Mouse (Mus musculus) cerebellum, adult 8-10 months (tissue): ENCODE results near the gene Pax7.
A peak's percentile ranks its signal among the peaks of the same experiment; 100 is the strongest.

ENCODE experiments used
- DNase-seq: peaks from one replicate; pipeline ENCODE4 v3.0.0; 2022

Pax7 gene

DNA sequence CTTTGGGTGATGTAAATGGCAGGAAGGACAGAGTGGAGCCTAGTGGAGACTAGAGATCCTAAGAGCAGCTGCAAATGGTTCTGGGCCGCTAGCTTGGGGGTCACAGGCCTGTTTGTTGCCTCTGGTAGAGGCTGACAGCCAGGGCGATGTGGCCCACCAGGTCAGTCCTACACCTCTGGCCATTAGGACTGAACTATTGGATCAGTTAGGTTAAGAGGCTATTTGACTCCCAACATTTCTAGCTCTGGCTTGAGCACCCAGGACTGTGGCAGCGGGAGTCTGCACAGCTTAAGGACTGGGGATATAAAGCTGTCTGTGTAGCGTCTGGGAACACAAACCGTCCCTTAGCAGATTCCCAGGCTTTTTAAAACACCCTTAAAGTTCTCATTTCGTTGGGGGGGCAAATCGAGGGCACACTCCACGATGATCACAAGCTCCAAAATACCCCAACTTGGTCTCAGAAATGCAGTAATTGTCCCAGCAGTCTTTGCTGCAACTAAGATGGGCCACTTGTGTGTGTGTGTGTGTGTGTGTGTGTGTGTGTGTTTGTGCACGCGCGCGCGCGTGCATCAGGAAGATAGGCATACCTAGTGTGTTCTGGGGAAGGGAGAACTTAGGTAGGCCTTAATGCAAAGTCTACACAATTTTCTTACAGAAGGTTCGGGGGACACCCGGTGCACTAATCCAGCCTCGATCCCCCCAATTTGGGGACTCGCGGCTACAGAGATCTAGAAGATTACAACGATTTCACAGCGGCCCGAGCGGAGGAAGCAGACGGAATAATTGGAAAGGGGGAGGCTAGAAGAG is 2.5 kb downstream of the Pax7 start:
- no peak for DNase-seq

DNA sequence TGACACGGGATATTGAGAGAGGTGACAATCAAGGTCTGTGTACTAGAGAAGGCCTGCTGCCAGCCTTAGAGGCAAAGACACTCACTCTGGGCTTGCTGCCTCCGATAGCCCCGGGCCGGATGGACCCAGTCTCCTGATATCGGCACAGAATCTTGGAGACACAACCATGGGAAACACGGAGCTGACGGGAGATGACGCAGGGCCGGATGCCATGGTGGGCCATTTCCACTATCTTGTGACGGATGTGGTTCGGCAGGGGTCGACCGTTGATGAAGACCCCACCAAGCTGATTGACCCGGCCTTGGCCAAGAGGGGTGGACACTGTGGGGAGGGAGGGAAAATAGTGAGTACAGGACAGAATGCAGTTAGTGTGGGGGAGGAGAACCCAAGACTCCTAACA is 3.3 kb downstream of the Pax7 start:
- DNase-seq = no peak

DNA sequence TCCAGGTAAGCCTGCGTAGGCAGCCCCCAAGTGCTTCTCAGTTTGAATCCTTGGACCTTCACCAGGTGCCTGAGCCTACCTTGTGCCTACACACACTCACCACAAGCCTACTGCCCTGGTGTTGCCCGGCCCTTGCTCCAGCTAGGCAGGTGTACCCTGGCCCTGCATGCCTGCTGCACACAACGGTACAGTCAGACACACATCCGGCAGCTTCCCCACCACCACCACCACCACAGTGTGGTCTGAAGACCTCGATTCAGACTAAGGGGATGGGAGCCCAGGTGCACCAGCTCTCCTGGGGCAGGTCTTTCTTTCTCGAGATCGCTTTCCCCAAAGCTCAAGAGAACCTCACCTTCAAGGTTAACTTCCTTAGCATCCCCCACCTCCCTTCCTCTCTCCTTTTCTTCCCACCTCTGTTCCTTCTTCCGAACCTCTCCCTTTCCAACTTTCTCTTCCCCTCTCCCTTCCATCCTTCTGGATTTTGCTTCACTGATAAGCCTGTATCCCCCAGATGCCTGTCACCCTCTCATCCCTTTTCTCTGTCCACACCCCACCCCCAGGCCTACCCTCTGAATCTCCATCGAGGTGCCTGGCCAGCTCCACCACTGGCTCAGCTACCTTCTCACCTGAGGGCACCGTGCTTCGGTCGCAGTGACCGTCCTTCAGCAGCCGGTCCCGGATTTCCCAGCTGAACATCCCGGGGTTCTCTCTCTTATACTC is 4.3 kb downstream of the Pax7 start:
- DNase-seq = no peak

- DNase-seq = no peak
These were observed 5.0 kb downstream of the Pax7 start for GRCm38 (mm10) chr4:139828283-139828678.

DNA sequence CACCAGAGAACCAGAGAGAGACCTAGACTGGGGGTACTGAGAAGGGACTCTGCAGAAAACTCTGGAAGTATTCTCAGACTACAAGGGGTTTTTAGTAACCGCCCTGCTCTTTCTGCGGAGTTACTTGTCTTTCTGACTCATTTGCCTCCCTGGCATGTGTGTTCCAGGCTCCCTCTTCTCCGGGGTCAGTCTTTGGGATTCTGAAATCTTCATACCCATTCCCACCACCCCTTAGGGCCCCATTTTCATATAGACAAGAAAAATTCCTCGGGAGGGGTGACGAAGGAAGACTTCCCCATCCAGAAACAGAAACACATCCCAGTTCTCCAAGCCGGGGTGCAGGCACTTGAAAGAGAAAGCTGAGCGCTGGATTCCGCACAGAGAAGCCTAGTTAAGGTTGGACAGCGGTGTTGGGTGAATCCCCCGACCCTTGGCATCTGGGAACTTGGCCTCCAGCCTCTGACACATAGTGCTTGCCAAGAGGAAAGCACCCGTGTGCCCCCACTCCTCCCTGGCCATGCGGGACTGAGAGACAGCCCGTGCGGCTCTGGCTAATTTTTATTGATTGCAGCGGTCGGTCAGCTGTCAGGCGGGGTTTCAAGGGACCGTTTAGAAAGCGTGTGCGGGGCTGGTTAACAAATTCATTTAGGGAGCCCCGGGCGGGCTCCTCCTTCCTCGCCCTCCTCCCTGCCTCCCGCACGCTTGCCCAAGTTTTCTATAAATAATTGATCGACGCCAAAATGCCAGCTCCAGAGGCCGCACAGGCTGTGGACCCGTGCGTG is 5.6 kb downstream of the Pax7 start:
- DNase-seq = no peak

DNA sequence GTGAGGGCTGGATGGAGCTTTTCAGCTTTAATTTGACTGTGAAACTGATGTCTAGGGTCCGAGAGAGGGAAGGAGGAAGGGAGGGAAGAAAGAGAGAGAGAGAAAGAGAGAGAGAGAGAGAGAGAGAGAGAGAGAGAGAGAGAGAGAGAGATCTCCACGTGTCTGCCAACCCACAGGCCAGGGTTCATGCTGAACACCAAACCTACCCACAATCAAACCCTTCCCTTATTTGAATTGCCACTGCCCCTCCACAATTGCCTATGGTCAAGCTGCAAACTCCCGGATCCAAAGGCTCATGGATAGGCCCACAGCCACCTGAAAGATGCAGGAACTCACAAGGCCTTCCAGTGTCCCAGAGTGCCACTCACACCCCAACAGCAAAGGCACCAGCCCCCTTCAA is 7.1 kb downstream of the Pax7 start:
- DNase-seq = no peak

DNA sequence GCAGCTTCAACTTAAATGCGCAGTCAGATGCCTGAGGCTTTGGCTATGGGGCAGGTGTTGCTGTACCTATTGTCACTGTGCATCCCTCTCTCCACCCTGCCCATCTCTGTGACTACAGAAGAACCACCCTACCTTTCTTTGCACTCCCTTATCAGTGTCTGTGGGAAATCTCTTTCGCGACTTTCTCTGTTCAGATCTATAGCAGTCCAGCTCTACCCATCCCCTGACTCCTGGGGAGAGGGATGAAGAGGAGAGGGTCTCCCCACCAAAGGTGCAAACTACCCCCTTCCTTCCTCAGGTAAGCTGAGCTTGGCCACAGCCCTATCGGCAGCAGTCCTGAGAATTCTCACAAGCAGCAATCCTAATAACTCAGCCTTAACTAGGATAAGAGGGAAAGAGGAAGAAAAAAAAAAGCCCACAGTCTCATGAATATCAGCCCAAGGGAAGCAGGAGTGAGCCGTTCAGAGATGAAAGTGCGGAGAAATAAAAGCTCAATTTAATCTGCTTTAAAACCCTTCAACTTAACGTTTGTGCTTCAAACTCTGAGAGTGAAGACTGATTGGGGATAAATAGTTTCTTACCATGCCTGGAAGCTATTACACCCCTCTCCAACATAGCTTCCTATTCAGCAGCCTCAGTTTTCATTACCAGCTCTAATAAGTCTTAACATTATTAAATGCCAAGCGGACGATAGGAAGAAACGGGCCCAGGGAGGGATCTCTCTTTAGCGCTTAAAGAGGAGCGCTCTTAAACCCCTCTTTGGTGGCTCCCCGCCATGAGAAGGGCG is 7.8 kb downstream of the Pax7 start:
- no peak for DNase-seq

- DNase-seq = no peak
These were observed 8.6 kb downstream of the Pax7 start for GRCm38 (mm10) chr4:139824572-139825325.

DNA sequence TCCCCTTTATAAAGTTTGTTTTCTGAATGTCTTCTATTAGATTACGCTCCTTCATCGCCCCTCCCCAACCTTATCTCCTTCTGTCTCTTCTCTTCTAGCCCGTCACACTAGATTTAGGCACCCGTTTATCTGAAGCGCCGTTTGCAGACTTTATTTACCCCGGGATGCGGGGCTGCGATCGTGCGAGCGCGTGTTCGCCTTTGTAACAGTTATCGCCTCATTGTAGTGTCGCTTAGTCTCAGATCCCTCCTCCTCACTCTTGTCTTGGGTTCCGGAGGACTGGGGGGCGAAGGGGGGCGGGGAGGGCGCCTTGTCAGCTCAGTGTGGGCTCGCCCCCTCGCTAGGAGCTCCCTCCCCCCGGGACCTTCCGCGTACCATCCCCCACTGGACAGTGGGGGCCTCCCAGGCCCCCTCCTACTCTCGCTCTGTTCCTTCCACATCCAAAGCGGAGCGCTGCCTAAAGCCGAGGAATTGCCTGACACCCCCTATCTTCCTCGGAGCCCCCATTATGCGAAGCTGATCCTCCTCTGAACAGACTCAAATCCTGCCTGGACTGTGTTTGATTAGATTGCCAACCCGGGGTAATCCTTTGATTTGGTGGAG is 9.4 kb downstream of the Pax7 start:
- DNase-seq = no peak

- DNase-seq = peak; percentile 11
These were observed 10.0 kb downstream of the Pax7 start for GRCm38 (mm10) chr4:139823138-139823869.

- no peak for DNase-seq
These were observed 10.9 kb downstream of the Pax7 start for GRCm38 (mm10) chr4:139822214-139823137.

DNA sequence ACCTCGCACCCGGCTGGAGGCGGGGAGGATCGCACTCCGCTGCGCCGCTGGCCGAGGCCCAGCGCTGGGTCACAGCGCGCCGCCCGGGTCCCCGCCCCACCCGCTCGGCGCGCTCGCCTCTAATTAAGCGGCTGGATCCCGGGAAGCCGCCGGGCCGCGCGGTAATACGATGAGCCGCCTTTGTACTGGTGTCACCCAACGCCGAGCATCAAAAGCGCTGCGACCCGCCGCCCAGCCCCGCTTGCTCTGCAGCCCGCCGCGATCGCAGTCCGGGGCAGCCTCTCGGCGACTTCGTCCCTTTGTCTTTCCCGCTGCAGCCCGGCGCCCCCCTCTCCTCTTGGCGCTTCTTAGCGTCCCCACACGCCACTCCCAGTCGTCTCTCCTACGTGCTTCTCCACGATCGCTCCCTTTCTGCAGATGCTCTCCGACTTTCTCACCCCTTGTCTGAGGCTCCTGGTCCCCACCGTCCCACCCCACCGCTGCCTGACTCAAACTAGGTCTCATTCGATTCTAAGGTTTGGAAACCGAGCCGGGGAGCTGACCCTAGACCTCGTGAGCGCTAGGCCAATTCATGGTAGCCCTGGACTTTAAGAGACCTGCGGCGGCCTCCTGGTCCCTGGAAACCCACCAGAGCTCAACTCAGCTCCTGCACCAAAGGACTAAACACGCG is 11.7 kb downstream of the Pax7 start:
- DNase-seq = no peak

- no peak for DNase-seq
These were observed 12.3 kb downstream of the Pax7 start for GRCm38 (mm10) chr4:139821071-139821470.

GRCm38 (mm10) chr4:139819411-139820030 is 13.8 kb downstream of the Pax7 start:
- DNase-seq = no peak

GRCm38 (mm10) chr4:139818163-139818562 is 15.2 kb downstream of the Pax7 start:
- no peak for DNase-seq

DNA sequence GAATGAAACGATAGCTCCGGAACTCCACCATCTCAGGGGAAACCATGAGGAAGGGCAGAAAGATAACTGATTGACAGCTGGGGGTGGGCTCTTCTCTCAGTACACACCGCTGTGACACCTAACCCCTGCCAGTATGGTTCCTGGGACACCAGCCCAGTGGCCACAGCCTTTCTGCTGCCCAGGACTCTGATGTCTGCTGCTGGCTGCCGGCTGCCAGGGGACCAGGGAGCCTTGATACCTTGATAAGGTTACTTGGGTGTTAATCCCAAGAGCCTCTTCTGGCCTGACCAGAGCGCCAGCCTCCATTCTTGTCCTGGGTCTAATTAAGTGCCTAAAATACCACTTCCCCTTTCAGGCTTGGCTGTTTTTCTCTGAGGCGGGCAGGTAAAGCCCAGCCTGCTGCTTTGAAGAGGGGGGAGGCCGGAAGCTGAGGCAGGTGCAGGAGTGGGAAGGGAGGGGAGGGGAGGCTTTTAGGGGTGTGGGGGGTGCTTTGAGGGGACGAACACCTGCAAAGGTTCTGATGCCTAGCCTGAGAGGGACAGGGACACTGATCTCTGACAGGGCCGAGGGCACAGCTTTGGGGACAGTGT is 19.9 kb downstream of the Pax7 start:
- DNase-seq = no peak

- no peak for DNase-seq
These were observed 21.4 kb downstream of the Pax7 start for GRCm38 (mm10) chr4:139811901-139812300.

GRCm38 (mm10) chr4:139811475-139811874 is 21.9 kb downstream of the Pax7 start:
- no peak for DNase-seq
